Mouse (Mus musculus) cerebellum, postnatal 10 days (tissue): ENCODE measurements around the gene Rasal3.

Source experiments
- DNase-seq, 2 experiments: peaks; one replicate each; pipeline ENCODE4 v3.0.0; 2021; ENCODE audit warnings: mixed read lengths in 2 of 2

Rasal3 gene

GRCm38 (mm10) chr17:32353696-32354095 lies 49.7 kb downstream of the Rasal3 start:
- DNase-seq: peak; percentile 93 to 96

- DNase-seq: no peak
These were observed 51.7 kb downstream of the Rasal3 start for GRCm38 (mm10) chr17:32351726-32352125.

GRCm38 (mm10) chr17:32351269-32351668 lies 52.1 kb downstream of the Rasal3 start:
- DNase-seq: no peak

GRCm38 (mm10) chr17:32350382-32350983 lies 52.9 kb downstream of the Rasal3 start, which contains the start of gene Akap8l:
TSS of gene Akap8l (minus strand) at chr17:32350607.
- DNase-seq: peak; percentile 98

- no peak for DNase-seq
These were observed 53.5 kb downstream of the Rasal3 start for GRCm38 (mm10) chr17:32349851-32350381.

GRCm38 (mm10) chr17:32349037-32349732 lies 54.2 kb downstream of the Rasal3 start:
- peak; percentile 54 to 70 for DNase-seq

GRCm38 (mm10) chr17:32348406-32348805 lies 55.0 kb downstream of the Rasal3 start:
- no peak for DNase-seq

GRCm38 (mm10) chr17:32341102-32341501 lies 62.3 kb downstream of the Rasal3 start:
- DNase-seq: no peak
